Mouse (Mus musculus): ENCODE measurements around the gene Ndufa8.

GRCm38 (mm10) chr2:36093301-36093700, 44.1 kb upstream of the Ndufa8 start:
- no peak for TF ChIP-seq CTCF (IDR thresholded peaks at IDR 0.05; ENCODE audit: borderline replicate concordance, insufficient read depth, low read length)
- TF ChIP-seq POLR2A (IDR thresholded peaks at IDR 0.05; ENCODE audit: low read depth, low read length), result no peak

Measured in embryonic fibroblast, embryonic 13.5 days (primary cell).